Mouse (Mus musculus) adrenal gland, postnatal 4 days (tissue): ENCODE results near the gene Sox9. TPM values are rescaled to one million over a fixed set of nuclear protein-coding genes. Genes with fewer than 3 reads are reported as not detected.
A peak's percentile ranks its signal among the peaks of the same experiment; 100 is the strongest.

Experiments used
- DNase-seq, 2 experiments: peaks; one replicate each; pipeline ENCODE4 v3.0.0; 2021 to 2022; ENCODE audit warnings: low spot score in 2 of 2, mixed read lengths in 2 of 2
- total RNA-seq, 2 experiments: library from RNA; stranded (reverse); gene quantifications; 2 replicates each; pipeline ENCODE4 v1.2.3; 2021

Gene Sox9
- total RNA-seq, 2 experiments from 2014 or later: 2.4 to 4.8 TPM

- no peak for DNase-seq
These were observed 14.4 kb downstream of the Sox9 start for GRCm38 (mm10) chr11:112796379-112796778.

- no peak for DNase-seq
These were observed 16.9 kb downstream of the Sox9 start for GRCm38 (mm10) chr11:112798831-112799382.

GRCm38 (mm10) chr11:112801189-112801818 is 19.3 kb downstream of the Sox9 start:
- no peak for DNase-seq

GRCm38 (mm10) chr11:112807838-112808506 is 25.9 kb downstream of the Sox9 start:
- DNase-seq: no peak

GRCm38 (mm10) chr11:112810447-112811151 is 28.6 kb downstream of the Sox9 start:
- no peak for DNase-seq

GRCm38 (mm10) chr11:112811152-112811871 is 29.3 kb downstream of the Sox9 start:
- peak in 1 of 2 experiments; percentile 29 for DNase-seq

GRCm38 (mm10) chr11:112817829-112818650 is 36.0 kb downstream of the Sox9 start:
- DNase-seq: no peak

GRCm38 (mm10) chr11:112818651-112819270 is 36.7 kb downstream of the Sox9 start:
- no peak for DNase-seq

GRCm38 (mm10) chr11:112821536-112821935 is 39.5 kb downstream of the Sox9 start:
- DNase-seq: no peak

GRCm38 (mm10) chr11:112824146-112824545 is 42.1 kb downstream of the Sox9 start:
- no peak for DNase-seq

- no peak for DNase-seq
These were observed 44.4 kb downstream of the Sox9 start for GRCm38 (mm10) chr11:112826193-112827043.

GRCm38 (mm10) chr11:112827044-112827347 is 45.0 kb downstream of the Sox9 start:
- no peak for DNase-seq

GRCm38 (mm10) chr11:112828553-112829287 is 46.7 kb downstream of the Sox9 start:
- DNase-seq: no peak

GRCm38 (mm10) chr11:112834245-112835005 is 52.4 kb downstream of the Sox9 start:
- DNase-seq: no peak

- no peak for DNase-seq
These were observed 53.6 kb downstream of the Sox9 start for GRCm38 (mm10) chr11:112835468-112836092.
